Mouse (Mus musculus) ES-E14 (cell line): ENCODE measurements at regions not wholly inside any gene's neighbourhood (a gene's known extent, or its start where the extent isn't known, plus 50 kb on each side); places are given as distances from the start of the nearest gene placed in this dataset.

Experiments
- DNase-seq: peaks from one replicate; pipeline ENCODE4 v3.0.0-alpha.2; 2013; ENCODE audit warnings: low read depth, low spot score
- H3K27ac ChIP-seq: 2 replicates; pipeline ENCODE4 v1.5.1; 2012; ENCODE audit warnings: low read depth, mild to moderate bottlenecking, low read length, moderate library complexity, mixed read lengths; ENCODE audit not compliant: poor library complexity, insufficient read depth, severe bottlenecking
- H3K36me3 ChIP-seq: 2 replicates; pipeline ENCODE4 v1.6.1; 2012; ENCODE audit warnings: mild to moderate bottlenecking, low read length, moderate library complexity, mixed read lengths; ENCODE audit not compliant: control insufficient read depth, poor library complexity, insufficient read depth, severe bottlenecking
- H3K4me1 ChIP-seq, 2 experiments: fragments of 150-350 bp in 1 of 2; sonication (generic) in 1 of 2; 2 replicates each; pipeline ENCODE4 v1.6.1; 2012; ENCODE audit warnings: low read length in 2 of 2, mild to moderate bottlenecking in 1 of 2, mixed read lengths in 1 of 2; ENCODE audit not compliant: control insufficient read depth in 2 of 2, insufficient read depth in 2 of 2, poor library complexity in 1 of 2
- H3K4me3 ChIP-seq, 2 experiments: fragments of 150-350 bp in 1 of 2; sonication (generic) in 1 of 2; 2 replicates each; pipeline ENCODE4 v1.5.1; 2012; ENCODE audit warnings: low read length in 2 of 2, low read depth in 1 of 2, mild to moderate bottlenecking in 1 of 2, mixed read lengths in 1 of 2; ENCODE audit not compliant: insufficient read depth in 1 of 2, poor library complexity in 1 of 2, severe bottlenecking in 1 of 2
- H3K9ac ChIP-seq: 2 replicates; pipeline ENCODE4 v1.6.1; 2012; ENCODE audit warnings: low read depth, mild to moderate bottlenecking, low read length, mixed read lengths; ENCODE audit not compliant: poor library complexity, insufficient read depth, severe bottlenecking
- H3K9me3 ChIP-seq: fragments of 150-350 bp; sonication (generic); 2 replicates; pipeline ENCODE4 v1.6.1; 2012; ENCODE audit warnings: low read depth, mild to moderate bottlenecking, low read length; ENCODE audit not compliant: control insufficient read depth, insufficient read depth
- CHD2 ChIP-seq: IDR thresholded peaks from 2 replicates; pipeline ENCODE4 v1.6.1; 2014; ENCODE audit warnings: mild to moderate bottlenecking, low read depth, low read length, inconsistent platforms
- HCFC1 ChIP-seq: IDR thresholded peaks from 2 replicates; pipeline ENCODE4 v1.6.1; 2012; ENCODE audit warnings: low read length, inconsistent platforms, borderline replicate concordance; ENCODE audit not compliant: insufficient read depth
- MAFK ChIP-seq: IDR thresholded peaks from 2 replicates; pipeline ENCODE4 v1.6.1; 2014; ENCODE audit warnings: mild to moderate bottlenecking, low read depth, low read length, inconsistent platforms; ENCODE audit not compliant: insufficient read depth
- ZC3H11A ChIP-seq: IDR thresholded peaks from 2 replicates; pipeline ENCODE4 v1.6.1; 2012; ENCODE audit warnings: low read depth, mild to moderate bottlenecking, inconsistent platforms, low read length, borderline replicate concordance
- ZNF384 ChIP-seq: IDR thresholded peaks from 2 replicates; pipeline ENCODE4 v1.6.1; 2012; ENCODE audit warnings: low read depth, low read length, inconsistent platforms
- in situ Hi-C, 2 experiments: fragments of 600-800 bp; cut with MboI; formaldehyde crosslinking; loops; one replicate each; pipeline ENCODE4 v1.15.1; 2025; ENCODE audit warnings: low sequenced_read_pairs in 2 of 2, inconsistent platforms in 1 of 2; ENCODE audit not compliant: unreplicated experiment in 2 of 2

GRCm38 (mm10) chr3:52775875-52776274, 241.2 kb downstream of the Cog6 start:
- H3K9me3 ChIP-seq, result no peaks in the 10 kb centered on the region
- no peak overlapping the region for H3K9ac ChIP-seq
- in situ Hi-C loops, result no loop called here
- H3K27ac ChIP-seq, result no peak overlapping the region
- TF ChIP-seq MAFK, result no peak
- no peak for TF ChIP-seq HCFC1
- H3K4me1 ChIP-seq, result no peaks in the 10 kb centered on the region
- no peaks in the 10 kb centered on the region for H3K36me3 ChIP-seq
- no peak for DNase-seq
- H3K4me3 ChIP-seq, result no peak overlapping the region

GRCm38 (mm10) chr3:52775156-52775555, 241.9 kb downstream of the Cog6 start:
- Histone ChIP-seq H3K9ac (no peak overlapping the region), H3K9me3 (no peaks in the 10 kb centered on the region), H3K27ac (no peak overlapping the region), H3K4me3 (no peak overlapping the region), H3K4me1 (no peaks in the 10 kb centered on the region), H3K36me3 (no peaks in the 10 kb centered on the region)
- TF ChIP-seq CHD2, result no peak
- no peak for TF ChIP-seq MAFK
- no peak for TF ChIP-seq HCFC1
- TF ChIP-seq ZNF384, result no peak
- no peak for TF ChIP-seq ZC3H11A
- in situ Hi-C loops, result no loop called here
- DNase-seq, result no peak

DNA sequence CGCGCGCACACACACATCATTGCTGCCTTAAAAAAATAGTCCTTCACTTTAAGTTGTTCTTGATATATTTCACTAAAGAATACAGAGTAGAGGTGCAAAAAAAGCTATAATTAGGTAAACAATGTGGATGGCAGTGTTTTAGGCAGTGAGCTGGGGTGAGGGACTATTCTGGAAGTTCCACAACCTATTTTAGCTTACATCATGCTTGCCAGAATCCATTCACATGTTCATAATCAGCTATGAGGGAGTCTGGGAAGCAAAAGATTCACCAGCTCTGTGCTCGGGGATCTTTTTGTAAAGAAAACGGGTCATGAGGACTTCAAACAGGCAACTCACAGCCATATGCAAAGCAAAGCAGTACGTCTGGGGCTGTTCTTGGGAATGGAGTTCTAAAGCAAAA, 242.3 kb downstream of the Cog6 start:
- Histone ChIP-seq H3K9ac (no peak overlapping the region), H3K9me3 (no peaks in the 10 kb centered on the region), H3K36me3 (no peaks in the 10 kb centered on the region), H3K4me3 (no peak overlapping the region), H3K27ac (no peak overlapping the region), H3K4me1 (no peaks in the 10 kb centered on the region)
- TF ChIP-seq ZNF384 (no peak), HCFC1 (no peak), CHD2 (no peak)
- in situ Hi-C loops, result loop anchor here in 1 of 2 experiments (25.0 kb wide), 1 partner anchor 512 kb away; the partner anchor contains the start of gene Foxo1
- no peak for DNase-seq

GRCm38 (mm10) chr3:52767276-52767675, 249.8 kb downstream of the Cog6 start:
- TF ChIP-seq HCFC1, result no peak
- no peak for TF ChIP-seq CHD2
- TF ChIP-seq ZC3H11A, result no peak
- TF ChIP-seq ZNF384, result no peak
- no peak for TF ChIP-seq MAFK
- no peaks in the 10 kb centered on the region for H3K4me1 ChIP-seq
- no peaks in the 10 kb centered on the region; the same call in 1 of the 2 replicates for H3K9me3 ChIP-seq
- no peak for DNase-seq
- no peaks in the 10 kb centered on the region for H3K36me3 ChIP-seq
- no peak overlapping the region for H3K27ac ChIP-seq
- in situ Hi-C loops, result loop anchor here in 1 of 2 experiments (25.0 kb wide), 1 partner anchor 505 kb away; the partner anchor contains the start of gene Foxo1
- no peak overlapping the region for H3K4me3 ChIP-seq
- H3K9ac ChIP-seq, result no peak overlapping the region

- no peaks in the 10 kb centered on the region for H3K4me1 ChIP-seq
- H3K27ac ChIP-seq, result no peak overlapping the region
- no peak overlapping the region for H3K9ac ChIP-seq
- no peak for DNase-seq
- no peak overlapping the region for H3K4me3 ChIP-seq
- H3K9me3 ChIP-seq, result no peaks in the 10 kb centered on the region; the same call in 1 of the 2 replicates
- TF ChIP-seq ZC3H11A (no peak), CHD2 (no peak), MAFK (no peak), ZNF384 (no peak), HCFC1 (no peak)
- H3K36me3 ChIP-seq, result no peaks in the 10 kb centered on the region
- in situ Hi-C loops, result loop anchor here in 1 of 2 experiments (25.0 kb wide), 1 partner anchor 505 kb away; the partner anchor contains the start of gene Foxo1
Measured at GRCm38 (mm10) chr3:52766841-52767240, 250.2 kb downstream of the Cog6 start.
